Mouse (Mus musculus): Measurements from ENCODE around the gene Bcl9l.

Bcl9l gene

GRCm38 (mm10) chr9:44511935-44512716 lies 29.5 kb downstream of the Bcl9l start:
- no peak for DNase-seq (ENCODE audit: low read depth, low spot score)

GRCm38 (mm10) chr9:44512717-44513003 lies 30.0 kb downstream of the Bcl9l start:
- DNase-seq (ENCODE audit: low read depth, low spot score) = no peak

GRCm38 (mm10) chr9:44513121-44513520 lies 30.5 kb downstream of the Bcl9l start:
- DNase-seq (ENCODE audit: low read depth, low spot score) = no peak

GRCm38 (mm10) chr9:44513610-44514009 lies 31.0 kb downstream of the Bcl9l start:
- DNase-seq (ENCODE audit: low read depth, low spot score) = no peak

- no peak for DNase-seq (ENCODE audit: low read depth, low spot score)
Observed at GRCm38 (mm10) chr9:44514147-44514546, 31.5 kb downstream of the Bcl9l start.

- peak; percentile 61 for DNase-seq (ENCODE audit: low read depth, low spot score)
Observed at GRCm38 (mm10) chr9:44515131-44515751, 32.6 kb downstream of the Bcl9l start.

- no peak for DNase-seq (ENCODE audit: low read depth, low spot score)
Observed at GRCm38 (mm10) chr9:44515891-44516290, 33.3 kb downstream of the Bcl9l start.

GRCm38 (mm10) chr9:44517368-44517767 lies 34.7 kb downstream of the Bcl9l start:
- no peak for DNase-seq (ENCODE audit: low read depth, low spot score)

- no peak for DNase-seq (ENCODE audit: low read depth, low spot score)
Observed at GRCm38 (mm10) chr9:44518068-44518467, 35.4 kb downstream of the Bcl9l start.

GRCm38 (mm10) chr9:44521927-44522326 lies 39.3 kb downstream of the Bcl9l start:
- DNase-seq (ENCODE audit: low read depth, low spot score) = no peak

- no peak for DNase-seq (ENCODE audit: low read depth, low spot score)
Observed at GRCm38 (mm10) chr9:44523686-44524085, 41.1 kb downstream of the Bcl9l start.

GRCm38 (mm10) chr9:44524235-44524826 lies 41.7 kb downstream of the Bcl9l start:
- DNase-seq (ENCODE audit: low read depth, low spot score) = no peak

- no peak for DNase-seq (ENCODE audit: low read depth, low spot score)
Observed at GRCm38 (mm10) chr9:44525001-44525400, 42.4 kb downstream of the Bcl9l start.

- DNase-seq (ENCODE audit: low read depth, low spot score) = no peak
Observed at GRCm38 (mm10) chr9:44525589-44525988, 43.0 kb downstream of the Bcl9l start.

- no peak for DNase-seq (ENCODE audit: low read depth, low spot score)
Observed at GRCm38 (mm10) chr9:44526337-44527112, 43.9 kb downstream of the Bcl9l start.

- DNase-seq (ENCODE audit: low read depth, low spot score) = no peak
Observed at GRCm38 (mm10) chr9:44528340-44528739, 45.7 kb downstream of the Bcl9l start.

GRCm38 (mm10) chr9:44532991-44533580 lies 50.5 kb downstream of the Bcl9l start:
- no peak for DNase-seq (ENCODE audit: low read depth, low spot score)

- DNase-seq (ENCODE audit: low read depth, low spot score) = no peak
Observed at GRCm38 (mm10) chr9:44537625-44538301, 55.1 kb downstream of the Bcl9l start.

- DNase-seq (ENCODE audit: low read depth, low spot score) = no peak
Observed at GRCm38 (mm10) chr9:44539816-44540421, 57.3 kb downstream of the Bcl9l start.

GRCm38 (mm10) chr9:44540676-44541075 lies 58.1 kb downstream of the Bcl9l start:
- no peak for DNase-seq (ENCODE audit: low read depth, low spot score)

- DNase-seq (ENCODE audit: low read depth, low spot score) = no peak
Observed at GRCm38 (mm10) chr9:44542364-44542763, 59.7 kb downstream of the Bcl9l start.

All from WW6 (cell line).